In genomic region chr17:70287708-70288107, GRCm38 (mm10) we compare ENCODE assay signal across 18 mouse cellular contexts.
"Had no signal": no experiment of that assay in that cellular context is flagged by ENCODE, and none has a peak within 500 bp of the region (broad histone marks: within the 10 kb centered on the region; RNA-seq: fewer than 3 reads in every experiment).

No protein-coding gene starts in this region.

- H3K4me3 ChIP-seq: midbrain, embryonic 10.5 days; midbrain, embryonic 12.5 days; myocyte; neural tube, embryonic 13.5 days; neural tube, embryonic 15.5 days had no signal

- H3K27ac ChIP-seq: midbrain, embryonic 10.5 days; midbrain, embryonic 12.5 days; neural tube, embryonic 13.5 days; neural tube, embryonic 15.5 days had no signal

- H3K4me2 ChIP-seq: lung, embryonic 14.5 days; midbrain, embryonic 12.5 days; neural tube, embryonic 13.5 days; neural tube, embryonic 15.5 days had no signal

- H3K36me3 ChIP-seq: midbrain, embryonic 10.5 days; midbrain, embryonic 12.5 days; neural tube, embryonic 13.5 days; neural tube, embryonic 15.5 days had no signal

- H3K27me3 ChIP-seq: midbrain, embryonic 12.5 days; neural tube, embryonic 13.5 days; neural tube, embryonic 15.5 days had no signal

- DNase-seq: lung, embryonic 14.5 days; lung, postnatal 10 days; lung, postnatal 4 days; midbrain, embryonic 14.5 days; retina, postnatal 1 day; right cerebral cortex, adult 18-20 months; right cerebral cortex, postnatal 25 days; right cerebral cortex, postnatal 4 days; spleen, adult 18-20 months; thymus, adult 18-20 months; thymus, postnatal 14 days; thymus, postnatal 36 days had no signal

- H3K9ac ChIP-seq: lung, embryonic 14.5 days; midbrain, embryonic 12.5 days; neural tube, embryonic 13.5 days; neural tube, embryonic 15.5 days had no signal

- ATAC-seq: midbrain, embryonic 16.5 days had no signal

- H3K9me3 ChIP-seq: midbrain, embryonic 10.5 days; midbrain, embryonic 12.5 days; neural tube, embryonic 13.5 days; neural tube, embryonic 15.5 days had no signal

- H3K4me1 ChIP-seq: midbrain, embryonic 10.5 days; midbrain, embryonic 12.5 days; neural tube, embryonic 13.5 days; neural tube, embryonic 15.5 days had no signal
